Mouse (Mus musculus) megakaryocyte-erythroid progenitor cell, adult 5-6 weeks (primary cell): ENCODE measurements around the gene Decr2. TPM values are rescaled to one million over a fixed set of nuclear protein-coding genes. Genes with fewer than 3 reads are reported as not detected.
A peak's percentile ranks its signal among the peaks of the same experiment; 100 is the strongest.

Experiments
- ATAC-seq: replicated peaks from 2 replicates; pipeline ENCODE4 v1.8.0; 2016; ENCODE audit warnings: mild to moderate bottlenecking, inconsistent platforms; ENCODE audit not compliant: severe bottlenecking, poor library complexity, low FRiP score, low TSS enrichment
- total RNA-seq, 2 experiments: library from RNA; stranded (forward) in 1 of 2; stranded (reverse) in 1 of 2; fragments of 200-1000, 215-1000 nt in 1 of 2; fragments of >200 nt in 1 of 2; fragmentation: Nextera tagmentation in 1 of 2; gene quantifications; 2 replicates each; pipeline ENCODE4 v1.2.3; 2014 to 2017

Gene Decr2
- total RNA-seq (2014; fragmentation: Nextera tagmentation) = 6.8 and 7.7 TPM in 2 replicates
- total RNA-seq (2017) = 5.6 and 7.8 TPM in 2 replicates

- peak; percentile 84 for ATAC-seq
Observed at GRCm38 (mm10) chr17:26089905-26090632, at the start of gene Decr2. Decr2 (minus strand) TSS chr17:26090337.

GRCm38 (mm10) chr17:26138901-26139381, 48.8 kb upstream of the Decr2 start:
- ATAC-seq = no peak

DNA sequence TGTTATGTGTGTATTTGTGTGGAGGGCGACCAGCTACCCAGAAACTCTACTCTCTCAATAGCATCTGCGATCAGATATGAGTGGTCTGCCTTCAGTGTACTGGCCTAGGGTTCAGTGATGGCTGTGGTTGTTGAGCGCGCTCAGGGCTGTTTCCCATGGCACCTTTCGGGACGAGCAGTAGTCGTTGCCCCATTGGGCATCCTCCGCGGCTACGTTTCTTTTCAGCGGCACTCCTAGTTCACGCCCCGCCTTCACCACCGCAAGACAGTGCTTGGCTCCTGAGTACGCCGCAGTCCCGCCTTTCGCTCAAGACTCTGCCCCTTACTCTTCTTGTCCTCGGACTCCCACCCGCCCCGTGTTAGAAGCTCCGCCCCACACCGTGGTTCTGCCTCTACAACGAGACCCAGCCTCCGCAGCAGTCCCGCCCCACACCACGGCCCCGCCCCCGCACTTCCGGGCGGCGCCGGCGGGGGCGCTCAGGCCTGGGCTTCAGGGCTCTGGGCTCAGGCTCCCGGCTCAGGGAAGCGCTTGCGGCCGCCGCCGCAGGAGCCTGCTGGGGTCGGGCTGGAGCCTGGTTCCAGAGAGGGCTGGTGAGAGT, 48.2 kb upstream of the Decr2 start, which contains the start of gene Axin1:
Gene Axin1 (plus strand): TSS at position 450 of the 598 bp plus-strand sequence.
- peak; percentile 97 for ATAC-seq

DNA sequence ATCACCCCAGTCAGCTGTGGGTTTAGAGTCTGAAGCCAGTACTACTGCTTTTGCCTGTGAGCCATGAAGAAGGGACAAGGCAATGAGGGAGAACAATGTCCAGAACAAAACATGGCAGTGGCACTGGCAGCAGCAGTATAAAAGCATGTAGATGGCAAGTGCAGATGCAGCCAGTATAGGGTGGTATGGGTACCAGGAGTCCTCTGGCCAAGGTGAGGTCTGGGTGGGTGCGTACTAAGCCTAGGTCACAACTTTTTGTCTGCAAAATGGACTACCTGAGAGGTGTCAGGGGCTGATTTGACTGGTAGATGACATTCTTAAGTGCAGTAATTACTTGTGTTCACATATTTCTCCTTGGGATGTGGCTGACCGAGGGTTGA, 47.6 kb upstream of the Decr2 start:
- no peak for ATAC-seq

- no peak for ATAC-seq
Observed at GRCm38 (mm10) chr17:26137106-26137750, 47.1 kb upstream of the Decr2 start.

DNA sequence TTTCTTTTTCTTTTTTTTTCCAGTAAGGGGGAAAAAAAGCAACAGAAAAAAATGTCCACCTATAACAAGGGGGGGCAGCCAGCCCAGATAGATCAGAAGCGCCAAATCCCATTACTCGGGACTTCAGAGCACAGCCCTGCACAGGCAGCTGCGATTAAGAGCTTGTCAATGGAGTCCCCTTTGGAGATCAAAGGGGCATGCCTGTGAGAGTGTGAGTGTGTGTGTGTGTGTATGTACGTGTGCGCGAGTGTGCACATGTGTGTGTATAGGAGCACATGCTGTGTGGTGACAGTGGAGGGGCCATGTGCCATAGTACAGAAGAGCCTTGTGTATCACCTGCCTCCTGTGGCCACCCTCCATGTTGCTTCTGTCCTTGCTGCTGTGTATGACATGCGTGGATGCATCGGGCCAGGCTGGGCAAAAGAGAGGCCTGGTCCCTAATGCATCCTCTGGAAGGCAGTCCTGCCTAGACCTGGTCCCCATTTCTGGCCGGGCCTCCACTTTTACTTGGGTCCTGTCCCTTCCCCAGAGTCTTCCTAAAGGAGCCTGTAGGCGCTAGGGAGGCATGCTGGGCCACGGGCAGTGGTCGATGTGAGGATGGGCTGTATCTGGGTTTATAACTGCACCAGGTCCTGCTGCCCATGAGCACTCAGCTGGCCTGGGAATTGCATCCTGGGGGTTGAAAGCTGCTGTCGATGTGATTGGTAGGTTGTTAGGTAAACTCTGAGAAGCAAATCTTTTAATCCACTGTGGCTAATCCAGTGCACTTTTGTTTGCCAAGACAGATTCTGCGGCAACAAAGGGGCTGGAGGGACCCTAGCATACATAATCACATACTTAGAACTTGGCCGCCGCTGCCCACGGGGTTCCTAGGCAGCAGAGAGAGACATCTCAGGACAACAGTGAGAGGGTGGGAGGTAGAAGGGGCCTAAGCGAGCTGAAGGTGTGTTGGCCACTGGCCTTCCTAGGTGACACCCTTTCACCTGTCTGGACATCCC, 42.0 kb upstream of the Decr2 start:
- ATAC-seq = no peak

DNA sequence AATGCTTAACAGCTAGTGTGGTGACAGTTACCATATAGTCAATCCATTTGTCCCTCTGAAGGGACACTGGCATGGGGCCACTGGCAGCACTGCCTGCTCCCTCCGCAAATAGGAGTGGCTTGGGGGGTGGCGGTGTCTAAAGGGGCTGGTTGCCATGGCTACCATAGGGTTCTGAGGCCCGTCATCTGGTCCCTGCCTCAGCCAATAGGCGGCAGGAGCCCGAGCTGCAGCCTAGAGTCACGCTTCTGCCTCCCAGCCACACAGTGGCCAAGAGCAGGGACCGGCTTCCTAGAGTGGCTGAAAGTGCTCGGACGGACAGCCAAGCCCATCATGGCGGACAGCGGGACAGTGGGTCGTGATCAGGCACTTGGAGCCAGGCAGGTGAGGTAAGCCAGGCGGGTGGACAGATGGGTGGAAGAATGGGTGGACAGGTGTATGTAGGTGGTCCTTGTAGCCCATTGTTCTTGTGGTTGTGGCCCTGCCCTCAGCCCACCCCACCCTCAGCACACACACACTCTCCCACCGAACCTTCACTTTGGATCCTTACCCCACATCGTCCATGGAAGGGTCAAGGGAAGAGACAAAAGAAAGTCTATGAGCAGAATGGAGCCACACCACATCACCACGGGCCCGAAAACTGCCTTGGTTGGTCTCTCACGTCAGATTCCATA, 41.1 kb upstream of the Decr2 start:
- ATAC-seq = no peak

- ATAC-seq = no peak
Observed at GRCm38 (mm10) chr17:26125226-26125625, 35.1 kb upstream of the Decr2 start.

- ATAC-seq = no peak
Observed at GRCm38 (mm10) chr17:26124560-26124959, 34.4 kb upstream of the Decr2 start.

GRCm38 (mm10) chr17:26123267-26123684, 33.1 kb upstream of the Decr2 start, which contains the start of gene Mrpl28:
Mrpl28 (plus strand) TSS chr17:26123500.
- ATAC-seq = peak; percentile 76

- ATAC-seq = no peak
Observed at GRCm38 (mm10) chr17:26122431-26123140, 32.4 kb upstream of the Decr2 start.

DNA sequence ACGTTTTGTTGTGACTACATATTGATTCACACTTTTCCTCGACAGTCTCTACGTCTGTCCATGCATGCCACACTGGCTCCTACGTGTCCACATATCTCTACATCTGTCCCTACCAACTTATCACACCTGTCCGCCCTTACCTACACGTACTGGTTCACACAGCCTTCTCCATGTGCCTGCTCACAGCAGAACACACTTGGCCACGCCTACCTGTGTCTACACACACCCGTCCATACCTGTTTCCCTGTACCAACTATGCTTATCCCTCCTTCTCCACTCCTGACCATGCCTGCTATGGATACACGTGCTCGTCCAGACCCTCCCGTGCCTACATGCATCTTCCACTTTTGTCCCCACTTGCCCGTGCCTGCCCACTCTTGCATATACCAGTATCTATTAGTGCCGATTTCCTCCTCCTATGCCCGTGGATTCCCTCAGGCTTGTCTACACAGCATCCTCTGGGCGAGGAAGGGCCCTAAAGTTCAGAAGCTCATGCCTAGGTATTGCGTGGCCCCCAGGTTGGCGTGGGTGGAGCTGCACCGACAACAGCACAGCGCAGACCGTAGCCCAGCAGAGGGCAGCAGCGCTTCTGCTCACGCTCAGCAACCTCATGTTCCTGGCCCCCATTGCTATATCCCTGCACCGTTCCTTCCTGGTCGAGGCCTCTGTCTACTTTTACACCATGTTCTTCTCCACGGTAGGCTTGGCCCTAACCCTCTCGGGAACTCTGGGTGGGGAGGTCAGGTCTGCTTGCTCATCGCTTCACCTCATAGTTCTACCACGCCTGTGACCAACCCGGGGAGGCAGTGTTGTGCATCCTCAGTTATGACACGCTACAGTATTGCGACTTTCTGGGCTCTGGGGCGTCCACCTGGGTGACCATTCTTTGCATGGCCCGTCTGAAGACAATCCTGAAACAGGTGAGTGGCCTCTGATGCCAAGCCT, 29.9 kb upstream of the Decr2 start:
- peak; percentile 39; the same call in 1 of the 2 replicates for ATAC-seq

DNA sequence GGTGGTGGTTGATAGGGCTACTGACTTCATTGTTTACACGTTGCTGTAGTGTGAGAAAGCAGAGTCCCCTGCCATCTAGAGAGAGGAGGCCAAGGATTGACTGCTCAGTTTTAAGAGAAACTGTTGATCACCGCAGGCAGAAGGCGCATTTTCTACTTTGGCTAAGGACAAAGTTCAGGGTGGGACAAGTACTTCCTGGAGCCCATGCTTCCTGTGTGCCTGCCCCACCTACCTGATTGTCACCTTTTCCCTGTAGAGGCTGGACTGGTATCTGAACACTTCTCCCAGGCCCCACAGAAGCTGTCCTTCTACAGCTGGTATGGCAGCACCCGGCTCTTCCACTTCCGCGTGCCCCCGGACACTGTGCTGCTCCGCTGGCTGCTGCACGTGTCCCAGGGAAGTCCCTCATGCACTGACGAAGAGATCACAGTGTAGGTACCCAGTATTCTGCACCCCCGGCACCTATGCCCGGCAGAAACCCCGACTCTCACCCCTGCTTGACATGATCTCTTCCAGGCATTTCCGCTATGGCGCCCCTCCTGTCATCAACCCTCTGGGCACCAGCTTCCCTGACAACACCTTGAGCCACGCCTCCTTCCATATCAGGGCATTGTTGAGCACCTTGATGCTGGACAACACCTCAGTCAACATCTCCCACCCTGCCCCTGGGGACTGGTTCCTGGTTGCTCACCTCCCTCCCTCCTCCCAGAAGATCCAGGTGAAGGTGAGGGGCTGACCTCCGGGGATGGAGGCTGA, 26.5 kb upstream of the Decr2 start:
- no peak for ATAC-seq

DNA sequence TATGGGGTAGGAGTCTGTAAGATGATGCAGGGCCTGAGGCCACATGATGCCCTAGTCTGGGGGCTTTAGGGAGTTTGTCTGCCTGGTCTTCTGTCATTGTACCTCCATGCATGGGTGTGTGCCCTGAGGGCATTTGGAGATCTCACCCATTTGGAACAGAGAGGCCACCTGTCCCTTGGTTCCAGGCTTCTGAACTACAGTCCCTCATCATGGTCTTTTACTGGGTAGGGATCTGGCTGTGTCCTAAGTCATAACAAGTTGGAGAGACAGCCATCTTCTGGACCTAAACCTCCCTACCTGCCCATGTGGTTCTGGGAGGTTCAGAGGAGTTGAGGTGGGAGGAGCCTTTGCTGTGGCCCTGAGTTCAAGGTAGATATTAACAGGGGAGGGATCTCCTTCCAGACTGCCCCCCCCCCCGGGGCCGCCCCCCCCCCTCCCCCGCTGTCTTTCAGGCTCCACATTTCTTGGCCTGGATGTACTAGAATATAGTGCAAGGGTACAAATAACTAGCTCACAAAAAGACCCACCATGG, 25.9 kb upstream of the Decr2 start:
- ATAC-seq = no peak

DNA sequence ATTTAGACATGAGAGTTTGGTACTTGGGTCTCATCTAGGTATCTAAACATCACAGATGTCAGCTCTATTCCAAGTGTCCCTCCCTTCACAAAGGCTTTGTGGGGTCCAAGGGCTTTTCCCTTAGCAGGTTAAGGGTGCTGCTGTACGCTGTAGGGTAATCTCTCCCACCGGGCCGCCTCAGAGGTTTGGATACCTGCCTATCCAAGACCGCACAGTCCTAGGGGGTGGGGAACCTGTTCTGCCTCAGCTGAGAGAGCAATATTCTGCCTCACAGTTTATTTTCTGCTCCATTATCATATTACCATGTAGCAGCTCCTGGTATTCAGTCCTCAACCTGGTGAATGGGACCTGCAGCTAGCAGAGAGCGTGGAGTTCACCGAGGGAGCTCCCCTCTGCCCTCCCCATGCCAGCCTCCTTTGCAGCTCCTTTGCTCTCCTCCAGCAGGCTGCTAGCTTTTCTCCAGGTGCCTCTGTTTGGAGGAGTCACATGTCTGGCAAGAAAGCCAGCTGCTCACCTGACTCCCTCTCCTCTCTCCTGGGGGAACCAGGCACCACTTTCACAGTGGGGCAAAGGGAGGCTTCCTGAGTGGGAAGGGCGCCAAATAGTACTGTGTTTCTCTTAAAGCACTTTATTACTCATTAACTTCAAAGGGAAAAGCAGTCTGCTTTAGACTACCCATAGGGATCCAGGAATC, 25.2 kb upstream of the Decr2 start:
- ATAC-seq = peak; percentile 62
